Mouse (Mus musculus): ENCODE measurements around the gene Tsc22d3. TPM values are rescaled to one million over a fixed set of nuclear protein-coding genes. Genes with fewer than 3 reads are reported as not detected.
"Not testable (repeated sequence)": the region's sequence is repeated elsewhere in the genome, so short reads cannot be mapped to it uniquely, and the experiment has no call there.

The Tsc22d3 gene
- total RNA-seq, 2 experiments from 2014 or later = 149 to 172 TPM

GRCm38 (mm10) chrX:140569595-140569994 is 30.9 kb downstream of the Tsc22d3 start:
- no peak for DNase-seq
- intact Hi-C loops (cut with DNase I) = no loop called here

GRCm38 (mm10) chrX:140567711-140568407 is 32.6 kb downstream of the Tsc22d3 start:
- DNase-seq = peak; percentile 49 to 61
- intact Hi-C loops (cut with DNase I) = no loop called here

- no peak for DNase-seq
- intact Hi-C loops (cut with DNase I) = no loop called here
Observed at GRCm38 (mm10) chrX:140565759-140566158, 34.7 kb downstream of the Tsc22d3 start.

- intact Hi-C loops (cut with DNase I) = no loop called here
- DNase-seq = no peak
Observed at GRCm38 (mm10) chrX:140565212-140565611, 35.2 kb downstream of the Tsc22d3 start.

GRCm38 (mm10) chrX:140564777-140565176 is 35.7 kb downstream of the Tsc22d3 start:
- DNase-seq = no peak
- intact Hi-C loops (cut with DNase I) = no loop called here

GRCm38 (mm10) chrX:140558176-140558844 is 42.1 kb downstream of the Tsc22d3 start:
- DNase-seq = peak; percentile 78 to 79
- intact Hi-C loops (cut with DNase I) = no loop called here

GRCm38 (mm10) chrX:140555965-140556364 is 44.5 kb downstream of the Tsc22d3 start:
- no peak for DNase-seq
- intact Hi-C loops (cut with DNase I) = no loop called here

GRCm38 (mm10) chrX:140555423-140555822 is 45.0 kb downstream of the Tsc22d3 start:
- intact Hi-C loops (cut with DNase I) = no loop called here
- DNase-seq = no peak

- no peak for DNase-seq
- intact Hi-C loops (cut with DNase I) = no loop called here
Observed at GRCm38 (mm10) chrX:140547660-140548419, 52.6 kb downstream of the Tsc22d3 start.

- intact Hi-C loops (cut with DNase I) = loop anchor here (2.0 kb wide), 1 partner anchor 40 kb away; no protein-coding TSS in a partner anchor
- peak; percentile 65 to 71 for DNase-seq
Observed at GRCm38 (mm10) chrX:140544737-140545136, 55.7 kb downstream of the Tsc22d3 start.

- DNase-seq = peak; percentile 88
- intact Hi-C loops (cut with DNase I) = loop anchor here (1.0 to 2.0 kb wide), 3 partner anchors 23 to 56 kb away; no protein-coding TSS in a partner anchor
Observed at GRCm38 (mm10) chrX:140542938-140543673, 57.4 kb downstream of the Tsc22d3 start.

GRCm38 (mm10) chrX:140542474-140542845 is 58.0 kb downstream of the Tsc22d3 start:
- DNase-seq = peak in 1 of 2 experiments; percentile 41
- intact Hi-C loops (cut with DNase I) = loop anchor here (2.0 kb wide), 1 partner anchor 56 kb away; no protein-coding TSS in a partner anchor

- peak in 1 of 2 experiments; percentile 51 for DNase-seq
- intact Hi-C loops (cut with DNase I) = loop anchor here (2.0 kb wide), 1 partner anchor 57 kb away; no protein-coding TSS in a partner anchor
Observed at GRCm38 (mm10) chrX:140541711-140542473, 58.6 kb downstream of the Tsc22d3 start.

GRCm38 (mm10) chrX:140540500-140541114 is 59.9 kb downstream of the Tsc22d3 start:
- intact Hi-C loops (cut with DNase I) = no loop called here
- no peak for DNase-seq

- intact Hi-C loops (cut with DNase I); DNase-seq: not testable (repeated sequence)
Observed at GRCm38 (mm10) chrX:140539831-140540230, 60.6 kb downstream of the Tsc22d3 start.

GRCm38 (mm10) chrX:140539111-140539680 is 61.3 kb downstream of the Tsc22d3 start:
- DNase-seq = no peak
- intact Hi-C loops (cut with DNase I) = no loop called here

GRCm38 (mm10) chrX:140538649-140539048 is 61.8 kb downstream of the Tsc22d3 start:
- no peak for DNase-seq
- intact Hi-C loops (cut with DNase I) = no loop called here

GRCm38 (mm10) chrX:140537662-140538061 is 62.8 kb downstream of the Tsc22d3 start:
- peak; percentile 66 to 69 for DNase-seq

GRCm38 (mm10) chrX:140535487-140535886 is 65.0 kb downstream of the Tsc22d3 start:
- no peak for DNase-seq
- intact Hi-C loops (cut with DNase I) = no loop called here

More at GRCm38 (mm10) chrX:140537662-140538061, 62.8 kb downstream of the Tsc22d3 start:
- intact Hi-C loops (cut with DNase I) = no loop called here

Measured in heart, postnatal 36 days (tissue).